Mouse (Mus musculus): ENCODE data around the gene Vmn2r116.
"Not testable (repeated sequence)": the region's sequence is repeated elsewhere in the genome, so short reads cannot be mapped to it uniquely, and the experiment has no call there.

Gene Vmn2r116

GRCm38 (mm10) chr17:23384304-23384703 lies at the start of gene Vmn2r116:
Gene Vmn2r116 (plus strand): TSS chr17:23384604.
- DNase-seq (ENCODE audit: inconsistent ontology term), result not testable (repeated sequence)

GRCm38 (mm10) chr17:23343441-23343840 lies 41.0 kb upstream of the Vmn2r116 start, which contains the start of gene Vmn2r115:
Gene Vmn2r115 (plus strand): TSS chr17:23343741.
- DNase-seq (ENCODE audit: inconsistent ontology term), result not testable (repeated sequence)

GRCm38 (mm10) chr17:23351644-23352043 lies 32.8 kb upstream of the Vmn2r116 start:
- no peak for DNase-seq (ENCODE audit: inconsistent ontology term)

- DNase-seq (ENCODE audit: inconsistent ontology term), result no peak
These were observed 48.8 kb downstream of the Vmn2r116 start for GRCm38 (mm10) chr17:23433150-23433679.
